Mouse (Mus musculus) intestine, embryonic 14.5 days (tissue): ENCODE measurements at regions not wholly inside any gene's neighbourhood (a gene's known extent, or its start where the extent isn't known, plus 50 kb on each side); places are given as distances from the start of the nearest gene placed in this dataset.

Experiments
- ATAC-seq: fragments of 200-750 bp; cut with Nextera tagmentation; replicated peaks from 2 replicates; pipeline ENCODE4 v1.8.0; 2017; ENCODE audit warnings: low read depth, moderate number of reproducible peaks, moderate TSS enrichment, moderate library complexity; ENCODE audit not compliant: low FRiP score, low TSS enrichment
- DNase-seq: peaks from one replicate; pipeline ENCODE4 v3.0.0-alpha.2; 2018; ENCODE audit warnings: low spot score
- H3K27ac ChIP-seq: fragments of 300-500 bp; sonication (generic); 2 replicates; pipeline ENCODE4 v1.5.1; 2014; ENCODE audit warnings: low read depth, mild to moderate bottlenecking, control low read depth
- H3K27me3 ChIP-seq: fragments of 300-500 bp; sonication (generic); replicated peaks from 2 replicates; pipeline ENCODE4 v1.6.1; 2014; ENCODE audit warnings: low read length, control low read depth; ENCODE audit not compliant: control insufficient read depth, insufficient read depth
- H3K36me3 ChIP-seq: fragments of 300-500 bp; sonication (generic); 2 replicates; pipeline ENCODE4 v1.6.1; 2014; ENCODE audit warnings: low read length, control low read depth; ENCODE audit not compliant: control insufficient read depth, insufficient read depth
- H3K4me1 ChIP-seq: fragments of 300-500 bp; sonication (generic); replicated peaks from 2 replicates; pipeline ENCODE4 v1.6.1; 2014; ENCODE audit warnings: low read length, control low read depth, mixed read lengths; ENCODE audit not compliant: control insufficient read depth, insufficient read depth
- H3K4me2 ChIP-seq: fragments of 300-500 bp; sonication (generic); 2 replicates; pipeline ENCODE4 v1.6.1; 2014; ENCODE audit warnings: low read length
- H3K4me3 ChIP-seq: fragments of 300-500 bp; sonication (generic); 2 replicates; pipeline ENCODE4 v1.5.1; 2014; ENCODE audit warnings: low read depth, low read length, control low read depth, mixed read lengths
- H3K9ac ChIP-seq: fragments of 300-500 bp; sonication (generic); 2 replicates; pipeline ENCODE4 v1.6.1; 2014; ENCODE audit warnings: mild to moderate bottlenecking, low read length
- H3K9me3 ChIP-seq: fragments of 300-500 bp; sonication (generic); 2 replicates; pipeline ENCODE4 v1.6.1; 2016; ENCODE audit warnings: low read length, control low read depth; ENCODE audit not compliant: control insufficient read depth
- WGBS: fragments of 180-500 bp; shearing (Covaris S2); extraction: QIAGEN DNeasy Blood & Tissue Kit; methylation state at CpG from one replicate; pipeline ENCODE4 v1.1.7; 2014; 5-methylcytosine and 5-hydroxymethylcytosine counted together

- DNase-seq (no peak), ATAC-seq (no peak)
- no peak overlapping the region for H3K9ac ChIP-seq
- H3K9me3 ChIP-seq: no peaks in the 10 kb centered on the region
- no peaks in the 10 kb centered on the region for H3K27me3 ChIP-seq
- H3K36me3 ChIP-seq: no peaks in the 10 kb centered on the region
- H3K4me2 ChIP-seq: no peak overlapping the region
- H3K4me1 ChIP-seq: peaks cover 5% of the 10 kb centered on the region; the same call in 1 of the 2 replicates
- no peak overlapping the region for H3K27ac ChIP-seq
- no peak overlapping the region for H3K4me3 ChIP-seq
- WGBS: 75% methylated on average over 6 of the region's 6 CpGs
Measured at GRCm38 (mm10) chr4:106092676-106093070, 223.3 kb upstream of the Usp24 start.

GRCm38 (mm10) chr4:106093252-106093651 is 222.8 kb upstream of the Usp24 start:
- no peak overlapping the region for H3K4me2 ChIP-seq
- H3K9me3 ChIP-seq: 0 out of 2 replicates have a peak, but pooled peaks cover under 1% of the 10 kb centered on the region
- no peak overlapping the region for H3K9ac ChIP-seq
- H3K27ac ChIP-seq: no peak overlapping the region
- H3K36me3 ChIP-seq: no peaks in the 10 kb centered on the region
- DNase-seq (no peak), ATAC-seq (no peak)
- peaks cover 5% of the 10 kb centered on the region; the same call in 1 of the 2 replicates for H3K4me1 ChIP-seq
- H3K4me3 ChIP-seq: no peak overlapping the region
- H3K27me3 ChIP-seq: no peaks in the 10 kb centered on the region
- 89% methylated on average over 2 of the region's 2 CpGs for WGBS

GRCm38 (mm10) chr4:106094882-106095556 is 221.0 kb upstream of the Usp24 start:
- Histone ChIP-seq H3K27me3 (no peaks in the 10 kb centered on the region), H3K4me3 (no peak overlapping the region), H3K27ac (no peak overlapping the region), H3K4me1 (peaks cover 5% of the 10 kb centered on the region; the same call in 1 of the 2 replicates), H3K4me2 (no peak overlapping the region), H3K9me3 (peaks cover 6% of the 10 kb centered on the region; the same call in 1 of the 2 replicates), H3K9ac (no peak overlapping the region), H3K36me3 (no peaks in the 10 kb centered on the region)
- 87% methylated on average over 11 of the region's 11 CpGs for WGBS
- DNase-seq (no peak), ATAC-seq (no peak)

- H3K9ac ChIP-seq: no peak overlapping the region
- WGBS: 75% methylated on average over 3 of the region's 3 CpGs
- H3K9me3 ChIP-seq: peaks cover 6% of the 10 kb centered on the region; the same call in 1 of the 2 replicates
- no peak overlapping the region for H3K4me2 ChIP-seq
- H3K4me1 ChIP-seq: peaks cover 5% of the 10 kb centered on the region; the same call in 1 of the 2 replicates
- no peak overlapping the region for H3K4me3 ChIP-seq
- H3K27ac ChIP-seq: no peak overlapping the region
- ATAC-seq (no peak), DNase-seq (no peak)
- no peaks in the 10 kb centered on the region for H3K27me3 ChIP-seq
- H3K36me3 ChIP-seq: no peaks in the 10 kb centered on the region
Measured at GRCm38 (mm10) chr4:106096130-106096529, 219.9 kb upstream of the Usp24 start.

GRCm38 (mm10) chr4:106097846-106098245 is 218.2 kb upstream of the Usp24 start:
- DNase-seq (no peak), ATAC-seq (no peak)
- 0 out of 2 replicates have a peak, but pooled peaks cover 9% of the 10 kb centered on the region for H3K4me1 ChIP-seq
- H3K36me3 ChIP-seq: no peaks in the 10 kb centered on the region
- no peak overlapping the region for H3K4me3 ChIP-seq
- H3K4me2 ChIP-seq: no peak overlapping the region
- 90% methylated on average over 1 of the region's 1 CpGs for WGBS
- H3K27ac ChIP-seq: no peak overlapping the region
- H3K9me3 ChIP-seq: peaks cover 6% of the 10 kb centered on the region; the same call in 1 of the 2 replicates
- no peaks in the 10 kb centered on the region for H3K27me3 ChIP-seq
- no peak overlapping the region for H3K9ac ChIP-seq

- H3K4me2 ChIP-seq: no peak overlapping the region
- peaks cover 6% of the 10 kb centered on the region; the same call in 1 of the 2 replicates for H3K9me3 ChIP-seq
- ATAC-seq (no peak), DNase-seq (no peak)
- 65% methylated on average over 11 of the region's 11 CpGs for WGBS
- H3K4me1 ChIP-seq: 0 out of 2 replicates have a peak, but pooled peaks cover 9% of the 10 kb centered on the region
- no peaks in the 10 kb centered on the region for H3K27me3 ChIP-seq
- H3K9ac ChIP-seq: no peak overlapping the region
- H3K27ac ChIP-seq: no peak overlapping the region
- H3K36me3 ChIP-seq: no peaks in the 10 kb centered on the region
- H3K4me3 ChIP-seq: no peak overlapping the region
Measured at GRCm38 (mm10) chr4:106100211-106101025, 215.6 kb upstream of the Usp24 start.

GRCm38 (mm10) chr4:106101904-106102303 is 214.1 kb upstream of the Usp24 start:
- H3K9me3 ChIP-seq: peaks cover 6% of the 10 kb centered on the region; the same call in 1 of the 2 replicates
- no peak for ATAC-seq
- H3K36me3 ChIP-seq: no peaks in the 10 kb centered on the region
- no peak overlapping the region for H3K4me2 ChIP-seq
- no peak overlapping the region for H3K4me3 ChIP-seq
- no peaks in the 10 kb centered on the region for H3K27me3 ChIP-seq
- H3K27ac ChIP-seq: no peak overlapping the region
- WGBS: 42% methylated on average over 5 of the region's 5 CpGs
- 0 out of 2 replicates have a peak, but pooled peaks cover 9% of the 10 kb centered on the region for H3K4me1 ChIP-seq
- DNase-seq: no peak
- H3K9ac ChIP-seq: no peak overlapping the region

GRCm38 (mm10) chr4:106102451-106102977 is 213.5 kb upstream of the Usp24 start:
- Histone ChIP-seq H3K27me3 (no peaks in the 10 kb centered on the region), H3K9ac (no peak overlapping the region), H3K36me3 (no peaks in the 10 kb centered on the region), H3K4me2 (no peak overlapping the region), H3K4me1 (0 out of 2 replicates have a peak, but pooled peaks cover 9% of the 10 kb centered on the region), H3K4me3 (no peak overlapping the region), H3K27ac (no peak overlapping the region), H3K9me3 (peaks cover 6% of the 10 kb centered on the region; the same call in 1 of the 2 replicates)
- ATAC-seq: no peak
- no peak for DNase-seq
- WGBS: 51% methylated on average over 7 of the region's 7 CpGs
